Mouse (Mus musculus) heart, embryonic 10.5 days (tissue): Measurements from ENCODE around the gene Wnt4. TPM values are rescaled to one million over a fixed set of nuclear protein-coding genes. Genes with fewer than 3 reads are reported as not detected.

Experiments
- DNase-seq: peaks from one replicate; pipeline ENCODE4 v3.0.0-alpha.2; 2017; ENCODE audit warnings: low spot score
- H3K27ac ChIP-seq: fragments of 300-500 bp; sonication (generic); 2 replicates; pipeline ENCODE4 v1.5.1; 2016; ENCODE audit warnings: mild to moderate bottlenecking
- H3K27me3 ChIP-seq: fragments of 300-500 bp; sonication (generic); 2 replicates; pipeline ENCODE4 v1.6.1; 2016; ENCODE audit warnings: mild to moderate bottlenecking; ENCODE audit not compliant: poor library complexity, insufficient read depth, severe bottlenecking
- H3K36me3 ChIP-seq: fragments of 300-500 bp; sonication (generic); 2 replicates; pipeline ENCODE4 v1.6.1; 2016; ENCODE audit warnings: mild to moderate bottlenecking, moderate library complexity
- H3K4me1 ChIP-seq: fragments of 300-500 bp; sonication (generic); 2 replicates; pipeline ENCODE4 v1.6.1; 2016; ENCODE audit warnings: mild to moderate bottlenecking
- H3K4me3 ChIP-seq: fragments of 300-500 bp; sonication (generic); 2 replicates; pipeline ENCODE4 v1.5.1; 2016; ENCODE audit warnings: mild to moderate bottlenecking, moderate library complexity
- H3K9me3 ChIP-seq: fragments of 300-500 bp; sonication (generic); 2 replicates; pipeline ENCODE4 v1.6.1; 2016; ENCODE audit warnings: mild to moderate bottlenecking, moderate library complexity
- WGBS: fragments of 180-500 bp; shearing (Covaris S2); methylation state at CpG from one replicate; pipeline ENCODE4 v1.1.7; 2016; 5-methylcytosine and 5-hydroxymethylcytosine counted together
- polyA plus RNA-seq: library from polyadenylated mRNA; unstranded; fragments of >200 nt; fragmentation: Nextera tagmentation; extraction: Ambion mirVana; gene quantifications from 2 replicates; pipeline ENCODE4 v1.2.1, GENCODE M21; 2016

Wnt4 gene
- polyA plus RNA-seq, 1 experiment from 2014 or later, result 0.98 TPM

- DNase-seq, result no peak
- WGBS, result 85% methylated on average over 6 of the region's 6 CpGs
- Histone ChIP-seq H3K27ac (no peak overlapping the region), H3K36me3 (peaks cover 90% of the 10 kb centered on the region), H3K4me3 (no peak overlapping the region), H3K4me1 (no peaks in the 10 kb centered on the region), H3K27me3 (no peaks in the 10 kb centered on the region), H3K9me3 (no peaks in the 10 kb centered on the region)
Observed at GRCm38 (mm10) chr4:137324926-137325325, 47.6 kb downstream of the Wnt4 start.

- no peak for DNase-seq
- Histone ChIP-seq H3K36me3 (peaks cover 88% of the 10 kb centered on the region), H3K9me3 (no peaks in the 10 kb centered on the region), H3K27me3 (no peaks in the 10 kb centered on the region), H3K4me1 (no peaks in the 10 kb centered on the region), H3K27ac (no peak overlapping the region), H3K4me3 (no peak overlapping the region)
- WGBS, result 91% methylated on average over 3 of the region's 3 CpGs
Observed at GRCm38 (mm10) chr4:137326494-137326893, 49.2 kb downstream of the Wnt4 start.

- Histone ChIP-seq H3K27me3 (no peaks in the 10 kb centered on the region), H3K9me3 (no peaks in the 10 kb centered on the region), H3K27ac (no peak overlapping the region), H3K36me3 (peaks cover 75% of the 10 kb centered on the region), H3K4me1 (peaks cover 3% of the 10 kb centered on the region; the same call in 1 of the 2 replicates), H3K4me3 (no peak overlapping the region)
- no peak for DNase-seq
Observed at GRCm38 (mm10) chr4:137332051-137332450, 54.8 kb downstream of the Wnt4 start.

GRCm38 (mm10) chr4:137336468-137336867, 59.2 kb downstream of the Wnt4 start:
- no peaks in the 10 kb centered on the region for H3K9me3 ChIP-seq
- 85% methylated on average over 5 of the region's 5 CpGs for WGBS

GRCm38 (mm10) chr4:137339415-137339814, 62.1 kb downstream of the Wnt4 start:
- H3K27ac ChIP-seq, result no peak overlapping the region
- DNase-seq, result no peak
- peaks cover 27% of the 10 kb centered on the region for H3K4me1 ChIP-seq
- 84% methylated on average over 1 of the region's 1 CpGs for WGBS
- no peak overlapping the region for H3K4me3 ChIP-seq
- H3K9me3 ChIP-seq, result no peaks in the 10 kb centered on the region
- peaks cover 15% of the 10 kb centered on the region for H3K36me3 ChIP-seq
- no peaks in the 10 kb centered on the region for H3K27me3 ChIP-seq

More at GRCm38 (mm10) chr4:137336468-137336867, 59.2 kb downstream of the Wnt4 start:
- Histone ChIP-seq H3K36me3 (peaks cover 36% of the 10 kb centered on the region), H3K27ac (no peak overlapping the region), H3K27me3 (no peaks in the 10 kb centered on the region), H3K4me1 (peaks cover 19% of the 10 kb centered on the region), H3K4me3 (no peak overlapping the region)
- DNase-seq, result no peak

GRCm38 (mm10) chr4:137342816-137343215, 65.5 kb downstream of the Wnt4 start:
- DNase-seq, result no peak
- H3K36me3 ChIP-seq, result peaks cover 15% of the 10 kb centered on the region
- no peaks in the 10 kb centered on the region for H3K9me3 ChIP-seq
- no peaks in the 10 kb centered on the region for H3K27me3 ChIP-seq
- H3K4me3 ChIP-seq, result no peak overlapping the region
- WGBS, result 79% methylated on average over 1 of the region's 1 CpGs
- no peak overlapping the region for H3K27ac ChIP-seq
- peaks cover 18% of the 10 kb centered on the region for H3K4me1 ChIP-seq

- H3K4me1 ChIP-seq, result peaks cover 11% of the 10 kb centered on the region
- H3K9me3 ChIP-seq, result no peaks in the 10 kb centered on the region
- no peaks in the 10 kb centered on the region for H3K27me3 ChIP-seq
- no peak overlapping the region for H3K27ac ChIP-seq
- WGBS, result 96% methylated on average over 2 of the region's 2 CpGs
- DNase-seq, result no peak
- peaks cover 17% of the 10 kb centered on the region for H3K36me3 ChIP-seq
- no peak overlapping the region for H3K4me3 ChIP-seq
Observed at GRCm38 (mm10) chr4:137345112-137345511, 67.8 kb downstream of the Wnt4 start.

- Histone ChIP-seq H3K36me3 (peaks cover 19% of the 10 kb centered on the region), H3K4me1 (peaks cover 11% of the 10 kb centered on the region), H3K27me3 (no peaks in the 10 kb centered on the region), H3K4me3 (no peak overlapping the region), H3K27ac (no peak overlapping the region), H3K9me3 (no peaks in the 10 kb centered on the region)
- DNase-seq, result no peak
- WGBS, result 91% methylated on average over 1 of the region's 1 CpGs
Observed at GRCm38 (mm10) chr4:137345790-137346189, 68.5 kb downstream of the Wnt4 start.

Other genes with a start within 250 kb of the Wnt4 start
- gene Zbtb40, start 228.7 kb upstream of the Wnt4 start, polyA plus RNA-seq, result 4.1 and 4.3 TPM in 2 replicates
- 550 and 560 TPM in 2 replicates for gene Cdc42, start 80.2 kb downstream of the Wnt4 start, polyA plus RNA-seq
- gene Cela3a, start 132.3 kb downstream of the Wnt4 start, polyA plus RNA-seq, result not detected in 2 replicates
- not detected in 2 replicates for gene Cela3b, start 153.1 kb downstream of the Wnt4 start, polyA plus RNA-seq
- not detected in 2 replicates for gene 1700013G24Rik, start 175.8 kb downstream of the Wnt4 start, polyA plus RNA-seq
- gene Hspg2, start 191.3 kb downstream of the Wnt4 start, polyA plus RNA-seq, result 52.0 and 58.9 TPM in 2 replicates